Mouse (Mus musculus) mouse embryonic stem cell (cell line): ENCODE data around the gene Mnat1.

ENCODE experiments used
- in situ Hi-C, 2 experiments: fragments of 300-500 bp; cut with MboI; formaldehyde crosslinking; loops; 1 replicate in 1 of 2; 3 replicates in 1 of 2; pipeline ENCODE4 v1.14.3; 2019 to 2020; ENCODE audit warnings: low sequenced_read_pairs in 2 of 2, low pct_unique_long_range_greater_than_20kb in 1 of 2, mixed read lengths in 1 of 2; ENCODE audit not compliant: unreplicated experiment in 1 of 2

The Mnat1 gene

DNA sequence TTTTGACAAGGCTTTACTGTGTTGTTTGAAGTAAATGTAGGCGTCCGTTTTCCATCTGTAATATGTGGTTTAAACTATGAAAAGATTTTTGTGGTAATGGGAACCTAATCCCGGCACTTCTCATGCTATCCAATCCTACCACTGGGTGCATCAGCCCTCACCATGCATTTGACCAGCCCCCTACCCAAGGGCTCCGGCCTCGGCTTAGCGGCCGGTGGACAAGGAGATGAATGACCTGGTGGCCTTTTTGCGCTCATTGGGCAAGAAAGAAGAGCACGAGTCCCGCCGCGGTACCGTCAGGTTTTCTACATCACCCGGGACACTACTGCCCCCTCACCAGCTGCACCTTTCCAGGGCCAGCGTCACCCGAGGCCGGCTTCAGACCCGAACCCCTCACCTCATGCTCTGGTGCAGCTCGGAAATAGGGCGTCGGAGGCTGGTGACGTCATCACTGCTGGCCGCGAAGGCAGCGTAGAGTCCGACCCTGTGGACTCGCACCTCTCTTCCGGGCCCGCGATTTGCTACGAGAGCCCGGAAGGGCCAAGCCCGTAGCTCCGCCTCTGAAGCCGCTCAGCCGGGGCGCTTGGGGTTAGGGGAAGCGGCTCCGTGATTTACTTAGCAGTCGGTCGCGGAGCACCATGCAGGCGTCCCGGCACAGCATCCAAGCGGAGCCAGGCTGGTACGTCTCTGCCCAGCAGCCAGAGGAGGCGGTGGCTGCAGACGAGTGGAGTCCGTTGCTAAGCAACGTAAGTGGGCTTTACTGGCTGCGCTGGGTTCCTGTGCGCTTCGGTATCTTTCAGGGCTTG is 163.0 kb downstream of the Mnat1 start, which contains the start of the genes Trmt5 and Slc38a6:
Trmt5 (minus strand) TSS at position 424 of the 806 bp plus-strand sequence.
Slc38a6 (plus strand) TSS at position 493 of the 806 bp plus-strand sequence.
- in situ Hi-C loops = no loop called here

DNA sequence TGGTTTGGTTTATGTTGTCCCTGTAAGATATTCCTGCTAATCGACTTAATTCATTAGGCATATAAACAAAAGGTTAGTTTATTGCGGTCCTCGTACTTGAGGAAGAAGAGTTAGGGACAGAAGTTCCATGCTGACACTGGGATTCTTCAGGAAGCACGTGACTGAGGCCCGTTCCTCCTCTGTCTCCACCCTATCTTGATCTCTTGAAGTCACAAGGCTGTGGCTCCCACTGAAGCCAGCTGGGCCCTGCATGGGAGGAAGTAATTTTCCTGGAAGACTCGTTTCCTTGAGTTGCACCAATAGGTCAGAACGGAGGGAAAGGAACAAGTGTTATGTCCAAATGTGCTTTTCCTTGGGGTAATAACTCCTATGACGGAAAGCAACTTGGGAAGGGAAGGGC is 164.1 kb downstream of the Mnat1 start:
- in situ Hi-C loops = no loop called here

DNA sequence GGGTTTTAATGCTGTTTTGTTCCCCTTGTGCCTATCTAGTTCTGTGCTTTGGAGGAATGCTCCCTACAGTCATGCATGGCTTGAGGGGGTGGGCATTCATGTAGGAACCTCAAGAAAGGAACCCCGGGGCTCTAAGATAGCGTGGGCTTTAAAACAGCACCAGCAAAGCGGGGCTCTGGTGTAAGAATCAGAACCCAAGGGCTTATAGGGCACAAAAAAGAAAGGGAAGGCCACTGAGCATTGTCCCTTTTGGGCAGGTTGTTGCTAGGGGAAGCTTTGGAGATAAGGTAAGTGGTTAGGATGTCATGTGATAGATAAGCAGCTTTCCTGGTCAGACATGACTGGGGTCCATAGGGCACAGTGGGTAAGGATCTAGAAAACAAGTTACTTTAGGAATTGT is 165.1 kb downstream of the Mnat1 start:
- in situ Hi-C loops = no loop called here

DNA sequence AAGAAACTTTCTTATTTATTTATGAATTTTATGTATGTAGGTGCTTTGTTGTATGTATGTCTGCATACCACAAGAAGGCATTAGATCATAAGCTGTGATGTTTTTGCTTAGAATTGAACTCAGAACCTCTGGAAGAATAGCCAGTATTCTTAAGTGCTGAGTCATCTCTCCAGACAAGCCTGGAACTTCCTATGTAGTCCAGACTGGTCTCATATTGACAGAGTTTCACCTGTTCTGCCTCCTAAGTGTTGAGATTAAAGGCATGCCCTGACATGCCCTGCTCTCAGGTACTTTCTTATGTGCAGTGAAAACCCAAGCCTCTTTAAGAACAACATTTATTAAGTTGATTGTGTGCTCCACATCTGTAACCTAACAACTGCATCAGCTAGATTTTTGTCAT is 171.4 kb downstream of the Mnat1 start:
- in situ Hi-C loops = no loop called here

DNA sequence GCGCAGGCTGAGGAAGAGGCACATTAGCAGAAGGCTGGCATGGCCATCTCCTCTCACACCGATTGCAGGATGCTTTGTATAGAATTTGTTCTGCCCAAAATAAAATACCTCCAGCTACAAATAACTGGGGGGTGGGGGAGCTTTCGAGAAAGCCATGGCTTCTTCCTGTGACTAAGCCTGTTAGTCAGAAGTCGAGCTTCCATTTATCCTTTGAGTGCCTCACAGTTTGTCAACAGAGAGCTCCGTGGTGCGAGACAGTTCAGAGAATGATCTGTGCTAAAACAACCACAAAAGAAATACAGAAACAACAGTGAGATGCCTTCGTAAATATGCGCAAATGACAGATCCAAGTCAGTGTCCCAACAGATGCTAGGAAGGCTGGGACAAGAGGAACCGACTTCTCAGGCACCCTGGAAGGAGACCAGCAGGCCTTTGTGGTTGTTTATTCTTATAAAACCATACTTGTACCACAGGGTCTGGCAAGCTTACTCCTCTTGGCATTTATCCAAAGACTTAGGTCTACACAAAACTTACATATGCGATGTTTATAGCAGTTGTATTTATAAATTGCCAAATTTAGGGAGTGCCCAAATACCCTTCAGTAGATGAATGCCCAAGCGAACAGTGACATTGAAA is 172.1 kb downstream of the Mnat1 start:
- in situ Hi-C loops = no loop called here

DNA sequence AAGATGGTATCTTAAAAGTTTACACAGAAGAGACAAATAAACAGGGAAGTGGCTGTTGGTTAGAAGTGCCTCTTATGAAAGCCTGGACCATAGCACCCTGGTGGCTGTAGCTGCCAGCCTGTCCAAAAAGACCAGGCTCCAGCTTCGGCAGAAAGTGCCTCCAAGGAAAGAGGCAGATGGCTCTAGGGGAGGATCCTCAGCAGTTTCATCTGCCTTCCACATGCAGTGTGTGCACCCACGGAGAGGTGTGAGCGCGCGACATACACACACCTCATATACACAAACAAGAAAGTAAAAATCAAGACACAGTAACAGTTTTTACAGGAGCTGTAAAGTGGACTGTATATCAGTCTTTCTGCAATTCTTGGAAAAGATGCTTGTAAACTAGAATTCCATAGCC is 175.1 kb downstream of the Mnat1 start:
- in situ Hi-C loops = no loop called here

DNA sequence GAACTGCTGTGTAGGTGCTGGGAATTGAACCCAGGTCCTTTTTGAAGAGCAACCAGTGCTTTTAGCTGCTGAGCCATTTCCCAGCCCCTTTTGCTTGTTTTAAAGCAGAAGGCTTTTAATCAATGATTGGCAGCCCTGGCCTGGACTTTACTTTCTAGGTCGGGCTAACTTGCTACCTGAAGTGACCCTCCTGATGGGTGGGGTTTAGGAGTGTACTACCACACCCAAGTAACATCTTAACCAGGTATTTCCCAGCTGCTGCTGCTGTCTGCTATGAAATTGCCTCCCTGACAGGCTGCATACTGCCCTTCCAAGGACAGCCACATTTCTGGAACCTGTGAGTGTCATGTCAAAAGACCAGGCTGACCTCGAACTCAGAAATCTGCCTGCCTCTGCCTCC is 177.0 kb downstream of the Mnat1 start:
- in situ Hi-C loops = no loop called here

DNA sequence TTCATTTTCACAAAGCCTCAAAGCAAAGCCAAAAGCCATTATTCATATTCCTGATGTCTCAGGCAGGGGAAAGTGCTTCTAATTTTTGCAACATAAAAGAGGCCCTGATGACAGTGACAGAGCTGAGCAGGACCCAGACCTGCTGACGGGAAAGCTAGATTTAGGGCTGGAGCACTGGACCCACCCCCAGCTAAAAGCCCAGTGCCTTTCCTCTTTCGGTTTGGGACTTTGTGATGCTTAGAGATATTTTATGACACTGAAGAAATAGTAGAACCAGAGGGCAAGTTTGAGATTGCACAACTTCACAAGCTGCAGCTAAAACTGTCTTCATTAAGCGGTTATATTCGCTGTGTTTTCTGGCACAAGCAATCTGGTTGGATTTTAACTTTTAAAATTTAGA is 181.1 kb downstream of the Mnat1 start:
- in situ Hi-C loops = no loop called here

DNA sequence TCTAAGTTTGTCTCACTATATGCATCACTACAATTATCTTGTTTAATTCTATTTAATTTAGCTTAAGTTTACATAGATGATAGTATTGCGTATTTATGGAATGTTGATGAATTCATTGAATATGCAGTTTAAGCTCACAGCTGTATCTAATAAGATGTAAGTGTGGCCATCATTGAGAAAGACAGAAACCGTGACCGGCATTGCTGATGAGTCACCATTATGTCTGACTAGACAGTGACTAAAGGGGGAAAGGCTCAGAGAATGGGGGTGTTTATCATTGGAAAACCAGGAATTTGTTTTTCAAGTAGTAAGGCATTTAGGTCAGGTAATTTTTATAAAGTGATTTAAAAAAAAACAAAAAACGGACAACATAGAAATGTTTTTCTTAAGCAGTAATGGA is 184.2 kb downstream of the Mnat1 start:
- in situ Hi-C loops = no loop called here

DNA sequence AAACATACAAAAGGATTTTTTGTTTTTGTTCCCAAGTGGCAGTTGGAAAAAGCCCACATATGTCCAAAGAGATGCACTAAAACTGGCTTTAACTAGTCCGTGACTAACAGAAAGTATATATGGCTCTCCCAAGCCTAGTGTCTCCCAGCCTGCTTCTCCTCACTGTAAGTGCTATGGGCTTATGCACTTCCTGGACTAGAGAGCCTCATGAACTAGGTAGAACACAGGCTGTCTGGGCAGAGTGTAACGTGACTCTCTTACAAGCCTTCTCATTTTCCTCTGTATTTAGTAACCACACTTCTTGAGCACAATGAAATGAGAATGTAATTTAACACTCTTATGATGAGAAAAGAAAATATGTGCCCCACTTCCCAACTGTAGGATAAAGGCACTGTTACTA is 185.2 kb downstream of the Mnat1 start:
- in situ Hi-C loops = no loop called here

DNA sequence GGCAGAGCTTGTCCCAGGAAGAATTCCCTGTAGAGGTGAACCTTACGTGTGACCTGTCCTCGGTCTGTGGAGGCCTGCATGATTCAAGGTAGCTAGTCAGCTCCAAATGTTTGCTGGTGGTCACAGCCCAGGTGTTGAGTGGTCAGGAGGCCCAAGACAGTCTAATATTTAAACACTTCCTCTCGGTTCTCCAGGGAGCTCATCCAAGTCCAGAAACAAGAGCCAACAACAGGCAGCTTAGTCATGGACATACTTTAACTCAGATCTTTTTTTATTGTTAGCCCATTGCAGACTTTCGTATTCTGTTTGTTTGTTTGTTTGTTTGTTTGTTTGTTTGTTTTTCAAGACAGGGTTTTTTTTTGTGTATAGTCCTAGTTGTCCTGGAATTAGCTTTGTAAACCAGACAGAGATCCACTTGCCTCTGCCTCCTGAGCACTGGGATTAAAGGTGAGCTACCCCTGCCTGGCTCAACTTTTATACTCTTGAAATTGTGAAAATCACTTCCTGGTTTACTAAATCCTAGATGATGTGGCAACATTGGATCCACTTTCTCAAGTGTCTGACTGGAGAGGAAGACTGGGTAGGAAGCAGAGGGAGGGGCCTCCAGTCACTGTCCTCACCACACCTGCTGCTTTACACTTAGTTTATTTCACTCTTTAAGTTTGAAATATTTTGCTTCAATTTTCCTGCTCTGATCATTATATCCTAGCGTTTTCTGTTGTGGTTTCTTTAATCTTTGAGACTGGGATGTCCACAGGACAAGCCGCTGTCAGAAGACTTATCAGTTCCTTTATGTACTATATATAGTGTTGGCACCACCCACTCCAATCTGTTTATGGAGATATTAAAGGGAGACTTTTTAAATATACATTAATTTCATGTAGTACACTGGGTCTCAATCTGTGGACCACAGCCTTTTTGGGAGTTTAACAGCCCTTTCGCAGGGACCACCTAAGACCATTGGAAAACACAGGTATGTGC is 194.5 kb downstream of the Mnat1 start:
- in situ Hi-C loops = no loop called here
